Mouse (Mus musculus): ENCODE results near the gene BC035947. TPM values are rescaled to one million over a fixed set of nuclear protein-coding genes. Genes with fewer than 3 reads are reported as not detected.
"Not testable (repeated sequence)": the region's sequence is repeated elsewhere in the genome, so short reads cannot be mapped to it uniquely, and the experiment has no call there.

BC035947 gene
- polyA plus RNA-seq (2015; fragmentation: Nextera tagmentation; extraction: Ambion mirVana): not detected in 2 replicates

- Histone ChIP-seq H3K36me3 (ENCODE audit: control insufficient read depth, insufficient read depth) (no peaks in the 10 kb centered on the region), H3K4me3 (ENCODE audit: low read depth, low read length) (no peak within 1 kb of the TSS), H3K27ac (ENCODE audit: low read length) (no peak within 1 kb of the TSS), H3K9me3 (replicated peaks; ENCODE audit: control insufficient read depth, low read length) (no peaks in the 10 kb centered on the region), H3K4me2 (ENCODE audit: low read depth, low read length) (no peak within 1 kb of the TSS), H3K4me1 (ENCODE audit: control insufficient read depth, low read depth, low read length) (no peaks in the 10 kb centered on the region), H3K27me3 (ENCODE audit: control insufficient read depth, insufficient read depth, low read depth, low read length) (no peaks in the 10 kb centered on the region; the same call in 1 of the 2 replicates), H3K9ac (ENCODE audit: low read depth, low read length) (no peak within 1 kb of the TSS)
- 7% methylated on average over 25 of the region's 25 CpGs for WGBS (ENCODE audit: insufficient replicate concordance)
- ATAC-seq (ENCODE audit: low read depth): no peak
These were observed at the start of gene BC035947 for GRCm38 (mm10) chr1:78511621-78512160. BC035947 (minus strand) TSS chr1:78512158.

DNA sequence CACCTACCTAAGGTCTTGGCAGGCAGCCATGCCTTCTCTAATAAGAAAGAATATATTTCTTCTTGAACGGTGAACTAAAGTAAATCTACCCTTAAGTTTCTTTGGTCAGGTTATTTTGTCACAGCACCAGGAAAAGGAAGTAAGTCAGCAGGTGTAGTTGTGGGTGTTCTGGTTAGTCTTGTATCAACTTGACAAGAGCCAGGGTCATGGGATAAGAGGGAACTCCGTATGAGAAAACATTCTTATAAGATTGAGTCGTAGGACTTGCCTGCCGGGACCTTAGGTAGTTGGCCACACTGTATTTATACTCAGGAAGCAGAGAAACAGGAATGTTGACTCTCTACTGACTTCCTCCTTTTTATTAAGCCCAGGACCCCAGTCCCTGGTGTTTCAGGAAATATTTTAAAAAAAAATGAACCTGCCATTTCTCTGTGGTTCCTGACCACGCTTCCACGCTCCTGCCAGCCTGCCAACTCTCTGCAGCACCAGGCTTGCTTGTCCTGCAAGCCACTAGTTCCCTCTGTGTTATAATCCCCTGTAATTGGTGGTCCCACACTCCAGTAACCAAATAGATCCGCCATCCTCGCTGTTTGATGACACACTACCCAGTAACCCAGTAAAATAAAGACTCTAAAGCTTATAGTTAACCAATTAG is 42.2 kb upstream of the BC035947 start:
- H3K27ac ChIP-seq (ENCODE audit: low read length): no peak overlapping the region
- H3K4me3 ChIP-seq (ENCODE audit: low read depth, low read length): no peak overlapping the region
- H3K4me1 ChIP-seq (ENCODE audit: control insufficient read depth, low read depth, low read length): no peaks in the 10 kb centered on the region
- no peak overlapping the region for H3K4me2 ChIP-seq (ENCODE audit: low read depth, low read length)
- H3K36me3 ChIP-seq (ENCODE audit: control insufficient read depth, insufficient read depth): no peaks in the 10 kb centered on the region
- WGBS (ENCODE audit: insufficient replicate concordance): 34% methylated on average over 8 of the region's 8 CpGs
- no peak for ATAC-seq (ENCODE audit: low read depth)
- no peaks in the 10 kb centered on the region for H3K9me3 ChIP-seq (replicated peaks; ENCODE audit: control insufficient read depth, low read length)
- H3K27me3 ChIP-seq (ENCODE audit: control insufficient read depth, insufficient read depth, low read depth, low read length): no peaks in the 10 kb centered on the region
- H3K9ac ChIP-seq (ENCODE audit: low read depth, low read length): no peak overlapping the region

GRCm38 (mm10) chr1:78548961-78549360 is 37.0 kb upstream of the BC035947 start:
- no peaks in the 10 kb centered on the region for H3K36me3 ChIP-seq (ENCODE audit: control insufficient read depth, insufficient read depth)
- no peaks in the 10 kb centered on the region for H3K27me3 ChIP-seq (ENCODE audit: control insufficient read depth, insufficient read depth, low read depth, low read length)
- H3K9me3 ChIP-seq (replicated peaks; ENCODE audit: control insufficient read depth, low read length): no peaks in the 10 kb centered on the region
- no peak overlapping the region for H3K4me3 ChIP-seq (ENCODE audit: low read depth, low read length)
- H3K4me1 ChIP-seq (ENCODE audit: control insufficient read depth, low read depth, low read length): no peaks in the 10 kb centered on the region
- 52% methylated on average over 6 of the region's 6 CpGs for WGBS (ENCODE audit: insufficient replicate concordance)
- H3K4me2 ChIP-seq (ENCODE audit: low read depth, low read length): no peak overlapping the region
- no peak for ATAC-seq (ENCODE audit: low read depth)
- no peak overlapping the region for H3K27ac ChIP-seq (ENCODE audit: low read length)
- no peak overlapping the region for H3K9ac ChIP-seq (ENCODE audit: low read depth, low read length)

- Histone ChIP-seq H3K4me2 (ENCODE audit: low read depth, low read length) (no peak overlapping the region), H3K9me3 (replicated peaks; ENCODE audit: control insufficient read depth, low read length) (no peaks in the 10 kb centered on the region), H3K9ac (ENCODE audit: low read depth, low read length) (no peak overlapping the region), H3K4me1 (ENCODE audit: control insufficient read depth, low read depth, low read length) (no peaks in the 10 kb centered on the region), H3K27ac (ENCODE audit: low read length) (no peak overlapping the region), H3K36me3 (ENCODE audit: control insufficient read depth, insufficient read depth) (no peaks in the 10 kb centered on the region), H3K4me3 (ENCODE audit: low read depth, low read length) (no peak overlapping the region), H3K27me3 (ENCODE audit: control insufficient read depth, insufficient read depth, low read depth, low read length) (no peaks in the 10 kb centered on the region)
- ATAC-seq (ENCODE audit: low read depth): no peak
- WGBS (ENCODE audit: insufficient replicate concordance): 67% methylated on average over 9 of the region's 9 CpGs
These were observed 34.3 kb upstream of the BC035947 start for GRCm38 (mm10) chr1:78546258-78546657.

DNA sequence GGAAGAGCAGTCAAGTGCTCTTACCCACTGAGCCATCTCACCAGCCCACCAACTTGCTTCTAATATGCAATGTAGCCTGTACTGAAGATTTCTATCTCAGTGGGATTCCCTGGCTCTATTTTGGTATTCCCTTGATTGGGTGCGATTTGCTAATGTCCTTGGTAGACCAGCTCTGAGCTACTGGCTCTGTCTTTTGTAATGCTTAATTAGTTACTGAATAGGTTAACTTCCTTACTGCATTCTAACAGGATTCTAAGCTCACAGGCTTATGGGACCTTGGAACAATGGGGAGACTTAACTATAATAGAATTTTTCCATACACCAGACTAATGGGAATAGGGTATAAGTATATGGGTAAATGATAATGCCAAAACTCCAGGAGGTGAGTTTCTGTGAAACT is 31.7 kb upstream of the BC035947 start:
- not testable (repeated sequence) for H3K9me3 ChIP-seq (replicated peaks; ENCODE audit: control insufficient read depth, low read length); H3K4me3 ChIP-seq (ENCODE audit: low read depth, low read length); ATAC-seq (ENCODE audit: low read depth); H3K4me1 ChIP-seq (ENCODE audit: control insufficient read depth, low read depth, low read length); H3K27me3 ChIP-seq (ENCODE audit: control insufficient read depth, insufficient read depth, low read depth, low read length); H3K36me3 ChIP-seq (ENCODE audit: control insufficient read depth, insufficient read depth); H3K4me2 ChIP-seq (ENCODE audit: low read depth, low read length); H3K27ac ChIP-seq (ENCODE audit: low read length); H3K9ac ChIP-seq (ENCODE audit: low read depth, low read length)
- 67% methylated on average over 1 of the region's 1 CpGs for WGBS (ENCODE audit: insufficient replicate concordance)

DNA sequence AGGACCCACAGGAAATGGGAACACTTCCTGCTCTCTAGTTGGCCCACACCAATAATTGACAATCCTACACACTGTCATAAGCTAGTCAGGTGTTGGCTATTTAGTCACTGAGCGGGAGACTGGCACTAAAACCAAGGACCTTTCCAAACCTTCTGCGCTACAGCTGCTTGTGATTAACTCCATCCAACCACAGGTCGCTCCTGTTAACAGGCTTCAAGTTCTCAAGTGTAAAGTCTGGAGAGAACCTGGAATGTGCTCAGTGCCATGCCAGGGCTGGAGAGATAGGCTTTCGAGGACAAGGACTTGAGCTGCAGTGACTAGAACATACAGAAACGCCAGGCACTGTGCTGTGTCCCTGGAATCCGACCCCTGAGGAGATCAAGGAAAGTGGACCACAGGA is 27.2 kb upstream of the BC035947 start:
- H3K27me3 ChIP-seq (ENCODE audit: control insufficient read depth, insufficient read depth, low read depth, low read length): no peaks in the 10 kb centered on the region
- no peak overlapping the region for H3K4me2 ChIP-seq (ENCODE audit: low read depth, low read length)
- H3K36me3 ChIP-seq (ENCODE audit: control insufficient read depth, insufficient read depth): no peaks in the 10 kb centered on the region
- H3K4me1 ChIP-seq (ENCODE audit: control insufficient read depth, low read depth, low read length): peaks cover 3% of the 10 kb centered on the region
- no peak overlapping the region for H3K27ac ChIP-seq (ENCODE audit: low read length)
- ATAC-seq (ENCODE audit: low read depth): no peak
- H3K9me3 ChIP-seq (replicated peaks; ENCODE audit: control insufficient read depth, low read length): no peaks in the 10 kb centered on the region
- H3K4me3 ChIP-seq (ENCODE audit: low read depth, low read length): no peak overlapping the region
- H3K9ac ChIP-seq (ENCODE audit: low read depth, low read length): no peak overlapping the region
- WGBS (ENCODE audit: insufficient replicate concordance): 58% methylated on average over 6 of the region's 6 CpGs

GRCm38 (mm10) chr1:78538396-78538795 is 26.4 kb upstream of the BC035947 start:
- H3K27me3 ChIP-seq (ENCODE audit: control insufficient read depth, insufficient read depth, low read depth, low read length): no peaks in the 10 kb centered on the region
- peaks cover 3% of the 10 kb centered on the region for H3K4me1 ChIP-seq (ENCODE audit: control insufficient read depth, low read depth, low read length)
- H3K4me2 ChIP-seq (ENCODE audit: low read depth, low read length): no peak overlapping the region
- 62% methylated on average over 5 of the region's 5 CpGs for WGBS (ENCODE audit: insufficient replicate concordance)
- H3K9me3 ChIP-seq (replicated peaks; ENCODE audit: control insufficient read depth, low read length): no peaks in the 10 kb centered on the region
- no peak overlapping the region for H3K27ac ChIP-seq (ENCODE audit: low read length)
- ATAC-seq (ENCODE audit: low read depth): no peak
- no peak overlapping the region for H3K4me3 ChIP-seq (ENCODE audit: low read depth, low read length)
- H3K36me3 ChIP-seq (ENCODE audit: control insufficient read depth, insufficient read depth): no peaks in the 10 kb centered on the region
- H3K9ac ChIP-seq (ENCODE audit: low read depth, low read length): no peak overlapping the region

DNA sequence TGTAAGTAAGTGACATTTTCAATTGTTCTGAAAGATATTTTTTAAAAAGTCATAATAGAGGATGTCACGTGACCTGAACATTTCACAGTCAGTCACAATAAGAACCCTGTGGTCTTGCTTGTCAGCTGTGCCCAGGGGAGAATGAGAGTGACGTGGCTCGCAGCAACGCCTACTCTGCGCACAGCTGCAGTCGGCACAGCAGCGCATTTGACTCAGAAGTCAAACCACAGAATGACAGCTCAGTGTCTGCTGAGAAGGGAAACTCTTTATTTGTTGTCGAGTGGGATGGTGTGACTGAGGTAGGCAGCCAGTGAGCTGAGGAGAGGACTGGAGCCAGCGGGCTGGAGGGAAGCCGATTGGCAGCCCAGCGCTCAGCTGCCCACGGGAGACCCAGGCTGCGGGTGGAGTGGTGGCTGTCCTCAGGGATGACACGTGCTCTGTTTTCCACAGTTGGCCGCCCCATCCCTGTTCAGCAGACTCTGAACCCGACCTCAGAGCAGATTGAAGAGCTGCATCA is 25.6 kb upstream of the BC035947 start:
- Histone ChIP-seq H3K27me3 (ENCODE audit: control insufficient read depth, insufficient read depth, low read depth, low read length) (no peaks in the 10 kb centered on the region), H3K9ac (ENCODE audit: low read depth, low read length) (no peak overlapping the region), H3K4me3 (ENCODE audit: low read depth, low read length) (peak overlapping the region; percentile 43), H3K4me1 (ENCODE audit: control insufficient read depth, low read depth, low read length) (peaks cover 3% of the 10 kb centered on the region), H3K36me3 (ENCODE audit: control insufficient read depth, insufficient read depth) (no peaks in the 10 kb centered on the region), H3K4me2 (ENCODE audit: low read depth, low read length) (peak overlapping the region; percentile 55), H3K9me3 (replicated peaks; ENCODE audit: control insufficient read depth, low read length) (no peaks in the 10 kb centered on the region), H3K27ac (ENCODE audit: low read length) (no peak overlapping the region)
- WGBS (ENCODE audit: insufficient replicate concordance): 13% methylated on average over 16 of the region's 16 CpGs
- ATAC-seq (ENCODE audit: low read depth): peak; percentile 77
